Mouse (Mus musculus) brain, adult 2 months (tissue): ENCODE measurements around the gene Reep6.

Source experiments
- DNase-seq: peaks from one replicate; pipeline ENCODE4 v3.0.0; 2011; ENCODE audit warnings: low read depth, low spot score

Reep6 gene

GRCm38 (mm10) chr10:80301256-80302081 is 28.3 kb upstream of the Reep6 start:
- no peak for DNase-seq

- DNase-seq: no peak
These were observed 27.7 kb upstream of the Reep6 start for GRCm38 (mm10) chr10:80302082-80302355.

GRCm38 (mm10) chr10:80302471-80302881 is 27.3 kb upstream of the Reep6 start:
- peak; percentile 78 for DNase-seq

GRCm38 (mm10) chr10:80304458-80304857 is 25.3 kb upstream of the Reep6 start:
- no peak for DNase-seq

- DNase-seq: no peak
These were observed 24.9 kb upstream of the Reep6 start for GRCm38 (mm10) chr10:80304862-80305261.

GRCm38 (mm10) chr10:80311560-80311959 is 18.2 kb upstream of the Reep6 start:
- no peak for DNase-seq

GRCm38 (mm10) chr10:80312586-80313504 is 16.9 kb upstream of the Reep6 start:
- DNase-seq: no peak

- peak; percentile 78 for DNase-seq
These were observed 16.0 kb upstream of the Reep6 start for GRCm38 (mm10) chr10:80313627-80314201.

- no peak for DNase-seq
These were observed 15.2 kb upstream of the Reep6 start for GRCm38 (mm10) chr10:80314494-80315001.

- DNase-seq: no peak
These were observed 14.4 kb upstream of the Reep6 start for GRCm38 (mm10) chr10:80315315-80315714.

- DNase-seq: peak; percentile 78
These were observed 13.4 kb upstream of the Reep6 start for GRCm38 (mm10) chr10:80316359-80316781.

GRCm38 (mm10) chr10:80317011-80317410 is 12.7 kb upstream of the Reep6 start:
- no peak for DNase-seq

GRCm38 (mm10) chr10:80320340-80320760 is 9.4 kb upstream of the Reep6 start, which contains the start of gene 2310011J03Rik:
Gene 2310011J03Rik (minus strand): TSS chr10:80320537.
- peak; percentile 97 for DNase-seq

GRCm38 (mm10) chr10:80321014-80321669 is 8.6 kb upstream of the Reep6 start:
- no peak for DNase-seq

- no peak for DNase-seq
These were observed 7.8 kb upstream of the Reep6 start for GRCm38 (mm10) chr10:80321670-80322581.

- DNase-seq: peak; percentile 40
These were observed 6.9 kb upstream of the Reep6 start for GRCm38 (mm10) chr10:80322811-80323211.

- DNase-seq: peak; percentile 74
These were observed 6.3 kb upstream of the Reep6 start for GRCm38 (mm10) chr10:80323261-80324119.

GRCm38 (mm10) chr10:80324120-80325037 is 5.4 kb upstream of the Reep6 start:
- DNase-seq: no peak
